Mouse (Mus musculus): Measurements from ENCODE around the gene Ccr2. TPM values are rescaled to one million over a fixed set of nuclear protein-coding genes. Genes with fewer than 3 reads are reported as not detected.

The Ccr2 gene
- total RNA-seq, 2 experiments from 2014 or later = 0.23 TPM; not detected in 1

- H3K27ac ChIP-seq = no peak overlapping the region
- no peak for DNase-seq (ENCODE audit: low spot score in 2 of 2)
- H3K4me3 ChIP-seq = no peak overlapping the region
- TF ChIP-seq CTCF (conservative IDR thresholded peaks at IDR 0.05) = no peak
Measured at GRCm38 (mm10) chr9:124100357-124100756, 1.4 kb upstream of the Ccr2 start.

DNA sequence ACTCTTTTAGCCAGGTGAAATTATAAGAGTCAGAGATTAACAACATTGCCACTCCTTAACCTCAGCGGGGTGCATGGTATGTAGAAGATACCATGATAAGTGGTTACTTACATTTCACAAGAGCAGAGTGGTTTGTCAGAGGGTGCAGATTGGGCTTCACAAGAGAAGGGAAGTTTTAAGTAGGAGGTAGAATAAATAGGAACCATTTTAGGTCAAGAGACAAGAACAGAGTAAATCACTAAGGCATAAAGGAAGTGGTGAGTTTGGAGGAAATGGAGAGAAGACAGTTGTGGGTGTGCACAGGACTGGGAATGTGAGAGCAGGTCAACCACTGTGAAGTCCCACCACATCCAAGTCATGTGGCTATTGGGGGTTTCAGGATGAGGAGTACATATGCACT, 1.4 kb downstream of the Ccr2 start:
- TF ChIP-seq CTCF (conservative IDR thresholded peaks at IDR 0.05) = no peak
- Histone ChIP-seq H3K4me3 (no peak overlapping the region), H3K27ac (no peak overlapping the region)
- DNase-seq (ENCODE audit: low spot score in 2 of 2) = no peak

GRCm38 (mm10) chr9:124105196-124105595, 3.4 kb downstream of the Ccr2 start:
- no peak for TF ChIP-seq CTCF (conservative IDR thresholded peaks at IDR 0.05)
- DNase-seq (ENCODE audit: low spot score in 2 of 2) = no peak

DNA sequence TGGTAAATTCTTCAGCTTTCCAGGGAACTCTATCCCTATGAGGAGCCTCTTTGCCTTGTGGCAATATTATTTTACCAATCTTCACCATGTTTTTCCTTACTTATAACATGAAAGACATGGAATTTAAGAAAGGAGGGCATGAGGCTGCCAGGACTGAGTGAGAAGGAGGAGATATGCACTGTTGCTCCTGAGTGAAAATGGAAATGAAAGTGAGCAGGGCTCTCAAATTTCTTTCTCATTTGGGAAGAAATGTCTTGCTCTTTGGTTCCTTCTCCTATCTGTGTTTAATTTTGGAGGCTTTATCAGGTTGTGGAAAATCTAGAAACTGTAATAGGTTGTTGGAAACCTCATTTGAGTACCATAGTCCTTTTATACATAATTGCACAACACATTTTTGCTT, 5.5 kb downstream of the Ccr2 start:
- H3K27ac ChIP-seq = no peak overlapping the region
- no peak for DNase-seq (ENCODE audit: low spot score in 2 of 2)
- no peak overlapping the region for H3K4me3 ChIP-seq
- TF ChIP-seq CTCF (conservative IDR thresholded peaks at IDR 0.05) = no peak

More at GRCm38 (mm10) chr9:124105196-124105595, 3.4 kb downstream of the Ccr2 start:
- H3K4me3 ChIP-seq = no peak overlapping the region
- H3K27ac ChIP-seq = no peak overlapping the region

- no peak for DNase-seq (ENCODE audit: low spot score in 2 of 2)
- TF ChIP-seq CTCF (conservative IDR thresholded peaks at IDR 0.05) = no peak
- H3K4me3 ChIP-seq = no peak overlapping the region
- H3K27ac ChIP-seq = no peak overlapping the region
Measured at GRCm38 (mm10) chr9:124108356-124109127, 6.8 kb downstream of the Ccr2 start.

DNA sequence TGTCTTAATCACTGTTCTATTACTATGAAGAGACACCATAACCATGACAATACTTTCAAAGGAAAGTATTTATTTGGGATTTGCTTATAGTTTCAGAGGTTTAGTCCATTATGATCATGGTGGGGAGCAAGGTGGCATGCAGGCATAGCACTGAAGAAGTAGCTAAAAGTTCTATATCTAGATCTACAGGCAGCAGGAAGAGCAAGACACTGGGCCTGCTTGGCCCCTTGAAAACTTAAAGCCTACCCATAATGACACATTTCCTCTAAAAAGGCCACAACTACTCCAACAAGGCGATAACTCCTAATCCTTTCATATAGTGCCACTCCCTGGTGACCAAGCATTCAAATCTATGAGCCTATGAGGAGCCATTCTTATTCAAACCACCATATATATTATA, 10.2 kb downstream of the Ccr2 start:
- Histone ChIP-seq H3K27ac (no peak overlapping the region), H3K4me3 (no peak overlapping the region)
- TF ChIP-seq CTCF (conservative IDR thresholded peaks at IDR 0.05) = no peak
- no peak for DNase-seq (ENCODE audit: low spot score in 2 of 2)

GRCm38 (mm10) chr9:124112591-124113239, 11.0 kb downstream of the Ccr2 start:
- H3K27ac ChIP-seq = no peak overlapping the region
- DNase-seq (ENCODE audit: low spot score in 2 of 2) = no peak
- TF ChIP-seq CTCF (conservative IDR thresholded peaks at IDR 0.05) = no peak
- no peak overlapping the region for H3K4me3 ChIP-seq

GRCm38 (mm10) chr9:124113777-124114176, 12.0 kb downstream of the Ccr2 start:
- H3K27ac ChIP-seq = no peak overlapping the region
- DNase-seq (ENCODE audit: low spot score in 2 of 2) = no peak
- no peak overlapping the region for H3K4me3 ChIP-seq
- TF ChIP-seq CTCF (conservative IDR thresholded peaks at IDR 0.05) = no peak

GRCm38 (mm10) chr9:124118489-124118888, 16.7 kb downstream of the Ccr2 start:
- DNase-seq (ENCODE audit: low spot score in 2 of 2) = no peak
- peak; percentile 58 for TF ChIP-seq CTCF (conservative IDR thresholded peaks at IDR 0.05)
- no peak overlapping the region for H3K4me3 ChIP-seq

DNA sequence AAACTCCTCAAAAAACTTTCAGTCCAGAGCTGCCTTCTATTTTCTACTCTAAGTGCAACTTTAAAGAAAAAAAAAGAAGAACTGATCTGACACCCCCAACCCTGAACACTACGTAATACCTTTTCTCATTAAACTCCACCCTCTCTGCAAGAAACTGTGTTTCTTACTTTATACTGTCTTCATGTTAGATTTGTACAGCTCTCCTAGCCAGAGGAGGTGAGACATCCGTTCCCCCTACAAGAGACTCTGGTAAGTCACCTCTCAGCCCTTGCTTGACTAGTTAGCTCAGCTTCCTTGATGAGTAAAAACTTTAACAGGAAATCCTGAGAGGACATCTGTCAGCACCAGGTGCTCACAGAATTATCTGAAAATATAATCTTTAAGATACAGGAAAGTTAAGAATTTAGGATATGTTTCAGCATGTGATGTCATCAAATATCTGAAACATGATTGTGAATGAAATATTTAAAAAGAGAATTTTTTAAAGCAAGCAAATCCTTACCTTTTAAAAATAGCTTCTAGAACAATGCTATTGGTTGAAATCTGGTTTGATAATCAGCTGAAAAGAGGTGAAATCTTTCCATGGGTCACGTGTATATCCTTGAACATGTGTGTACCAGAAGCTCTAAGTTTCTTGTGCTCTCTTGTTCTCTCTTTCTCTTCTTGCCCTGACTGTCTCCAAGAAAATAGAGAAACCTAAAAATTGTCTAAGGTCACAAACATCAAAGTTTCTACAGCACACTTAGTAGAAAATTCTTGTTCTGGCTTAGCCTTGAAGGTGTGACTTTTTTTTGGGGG, 19.8 kb downstream of the Ccr2 start, which contains the start of gene Ccr5:
Gene Ccr5 (plus strand): TSS at position 157 of the 798 bp plus-strand sequence.
- Histone ChIP-seq H3K4me3 (no peak within 1 kb of the TSS), H3K27ac (peak within 1 kb of the TSS; percentile 28; the same call in 1 of the 2 replicates)
- no peak for DNase-seq (ENCODE audit: low spot score in 2 of 2)
- no peak for TF ChIP-seq CTCF (conservative IDR thresholded peaks at IDR 0.05)

More at GRCm38 (mm10) chr9:124118489-124118888, 16.7 kb downstream of the Ccr2 start:
- H3K27ac ChIP-seq = no peak overlapping the region

- H3K4me3 ChIP-seq = no peak overlapping the region
- no peak for DNase-seq (ENCODE audit: low spot score in 2 of 2)
- no peak for TF ChIP-seq CTCF (conservative IDR thresholded peaks at IDR 0.05)
- H3K27ac ChIP-seq = 0 out of 2 replicates have a peak overlapping the region, but pooled peaks have one; percentile 48
Measured at GRCm38 (mm10) chr9:124125576-124125975, 23.8 kb downstream of the Ccr2 start.

- Histone ChIP-seq H3K27ac (peak overlapping the region; percentile 48; the same call in 1 of the 2 replicates), H3K4me3 (no peak overlapping the region)
- no peak for DNase-seq (ENCODE audit: low spot score in 2 of 2)
- TF ChIP-seq CTCF (conservative IDR thresholded peaks at IDR 0.05) = no peak
Measured at GRCm38 (mm10) chr9:124126373-124126772, 24.6 kb downstream of the Ccr2 start.

DNA sequence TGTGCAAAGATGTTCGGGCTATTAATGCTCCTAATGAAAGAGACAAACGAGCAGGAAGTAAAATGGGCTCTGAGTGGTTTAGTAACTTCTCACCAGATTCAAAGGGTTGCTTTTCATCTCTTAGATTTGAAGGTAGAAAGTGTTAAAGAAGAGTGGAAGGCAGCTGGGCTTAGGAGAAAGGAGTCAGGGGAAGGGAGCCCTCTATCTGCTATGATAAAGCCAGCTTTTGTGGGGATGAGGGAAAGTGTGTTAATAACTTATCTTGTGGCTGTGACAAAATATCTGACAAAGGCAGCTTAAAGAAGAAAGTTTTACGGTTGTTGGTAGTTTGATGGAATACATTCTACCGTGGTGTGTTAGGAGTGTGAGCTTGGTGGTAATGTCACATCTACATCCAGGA, 25.7 kb downstream of the Ccr2 start:
- TF ChIP-seq CTCF (conservative IDR thresholded peaks at IDR 0.05) = peak; percentile 25; the same call in 1 of the 2 replicates

More for the DNA sequence above, 25.7 kb downstream of the Ccr2 start:
- no peak overlapping the region for H3K27ac ChIP-seq
- H3K4me3 ChIP-seq = no peak overlapping the region
- DNase-seq (ENCODE audit: low spot score in 2 of 2) = no peak

Measured in layer of hippocampus, adult 2 months (tissue).